Mouse (Mus musculus): ENCODE measurements around the gene Ccni.

Ccni gene

GRCm38 (mm10) chr5:93206109-93207005, at the start of gene Ccni, which contains the start of gene 2010109A12Rik:
Gene Ccni, minus strand, starts transcription at chr5:93206495.
Gene 2010109A12Rik, plus strand, starts transcription at chr5:93206518.
- DNase-seq: peak; percentile 96

DNA sequence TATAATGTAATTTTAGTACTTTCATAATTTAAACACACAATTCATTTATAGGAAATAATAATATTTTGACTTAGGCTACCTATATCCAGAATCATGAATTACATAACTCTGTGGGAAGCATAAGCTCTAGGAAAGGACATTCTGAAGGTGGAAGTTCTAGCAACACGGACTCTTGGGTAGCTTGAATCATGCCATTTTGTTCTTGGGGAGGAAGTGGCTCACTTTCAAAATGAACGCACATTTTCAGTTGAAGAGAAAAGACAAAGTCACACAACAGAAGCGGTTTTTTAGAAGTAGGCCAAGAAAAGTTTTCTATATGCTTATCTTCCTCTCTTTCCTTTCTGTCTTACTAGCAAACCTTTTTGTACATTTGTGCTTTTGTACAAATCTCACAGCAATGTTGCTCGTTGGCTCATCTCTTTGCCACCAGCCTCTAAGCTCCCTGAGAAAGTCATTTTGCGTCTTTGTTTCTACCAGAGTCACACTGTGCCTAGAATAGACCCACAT, 49.5 kb upstream of the Ccni start:
- no peak for DNase-seq

GRCm38 (mm10) chr5:93251001-93251760, 44.9 kb upstream of the Ccni start:
- peak; percentile 83 for DNase-seq

- DNase-seq: peak; percentile 24
Measured at GRCm38 (mm10) chr5:93249940-93250578, 43.8 kb upstream of the Ccni start.

- DNase-seq: no peak
Measured at GRCm38 (mm10) chr5:93245280-93245679, 39.0 kb upstream of the Ccni start.

DNA sequence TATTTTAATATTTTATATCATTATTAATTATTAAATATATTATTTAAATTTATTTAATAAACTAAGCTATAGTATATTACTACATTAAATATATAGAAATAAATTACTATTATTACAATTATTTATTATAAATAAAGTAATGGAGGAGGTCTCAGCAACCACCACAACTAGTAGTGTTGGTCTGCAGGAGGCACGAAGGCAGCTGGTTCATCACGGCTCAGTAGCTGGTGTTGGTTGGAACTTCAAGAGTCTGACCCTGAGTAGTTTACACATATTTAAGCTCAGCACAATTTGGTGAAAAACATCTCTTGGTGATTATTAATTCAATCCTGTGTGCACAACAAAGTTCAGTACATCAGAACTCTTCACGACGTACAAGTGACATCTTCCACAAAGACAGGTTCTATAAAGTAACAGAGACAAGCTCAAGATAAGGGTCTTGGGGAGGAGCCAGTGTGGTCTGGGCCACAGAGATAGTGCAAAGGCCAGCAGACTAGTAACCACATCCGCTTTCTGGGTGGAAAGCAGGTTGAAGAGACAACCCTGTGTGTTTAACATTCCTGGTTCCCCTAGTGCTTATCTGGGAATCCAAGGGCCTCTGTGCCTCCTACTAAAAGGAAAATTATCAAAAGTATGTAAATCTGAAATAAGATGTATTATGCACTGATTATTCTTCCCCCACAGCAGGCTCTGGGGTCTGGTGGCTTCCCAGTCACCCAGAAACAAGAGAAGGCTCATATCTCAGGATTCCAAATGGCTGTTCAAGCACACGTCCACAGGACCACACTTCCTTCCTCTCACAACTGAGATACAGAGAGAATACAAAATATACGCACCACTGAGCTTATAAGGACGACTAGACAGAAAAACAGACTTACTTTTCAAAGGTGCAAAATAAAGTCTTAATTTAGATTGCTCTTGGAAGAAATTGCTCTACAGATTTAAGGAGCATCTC, 33.6 kb upstream of the Ccni start:
- no peak for DNase-seq

GRCm38 (mm10) chr5:93236541-93236940, 30.2 kb upstream of the Ccni start:
- DNase-seq: no peak

- DNase-seq: no peak
Measured at GRCm38 (mm10) chr5:93235888-93236287, 29.6 kb upstream of the Ccni start.

- no peak for DNase-seq
Measured at GRCm38 (mm10) chr5:93234605-93235004, 28.3 kb upstream of the Ccni start.

GRCm38 (mm10) chr5:93234130-93234529, 27.8 kb upstream of the Ccni start:
- no peak for DNase-seq

GRCm38 (mm10) chr5:93232838-93233237, 26.5 kb upstream of the Ccni start:
- DNase-seq: no peak

DNA sequence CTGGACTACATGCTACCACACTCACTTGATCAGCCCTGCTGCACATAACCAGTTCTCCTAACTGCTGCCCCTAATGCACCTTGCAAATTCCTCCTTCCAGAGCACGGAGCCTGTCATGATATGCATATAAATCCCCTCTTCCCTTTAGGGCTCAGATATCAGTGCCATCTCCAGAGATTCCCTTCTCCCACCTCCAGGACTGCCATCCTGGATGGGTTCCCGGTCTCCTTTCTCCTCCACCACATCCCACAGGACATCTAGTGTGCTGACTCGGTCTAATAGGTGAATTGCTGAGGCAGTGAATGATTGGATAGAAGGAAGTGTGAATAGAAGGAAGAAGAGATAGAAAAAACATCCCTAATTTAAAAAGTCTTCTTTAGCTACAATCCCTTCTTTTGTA, 25.4 kb upstream of the Ccni start:
- no peak for DNase-seq

GRCm38 (mm10) chr5:93229527-93229926, 23.2 kb upstream of the Ccni start:
- no peak for DNase-seq

DNA sequence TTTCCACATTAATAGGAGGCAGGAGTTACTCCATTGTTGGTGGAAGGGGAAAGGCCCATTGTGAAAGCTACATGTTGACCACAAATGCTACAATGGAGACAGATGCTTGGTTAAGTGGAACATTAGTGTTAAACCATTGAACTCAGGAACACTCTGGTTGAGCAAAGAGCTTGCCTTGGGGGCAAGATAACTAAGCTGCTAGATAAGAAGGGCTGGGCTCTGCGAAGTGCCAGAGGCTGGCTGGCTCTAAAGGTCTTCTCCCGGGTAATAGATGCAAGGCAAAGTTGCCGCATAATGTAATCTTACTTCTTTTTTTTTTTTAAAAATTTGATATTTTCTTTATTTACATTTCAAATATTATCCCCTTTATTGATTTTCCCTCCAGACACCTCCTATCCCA, 20.9 kb upstream of the Ccni start:
- DNase-seq: no peak

GRCm38 (mm10) chr5:93224549-93224948, 18.3 kb upstream of the Ccni start:
- no peak for DNase-seq

DNA sequence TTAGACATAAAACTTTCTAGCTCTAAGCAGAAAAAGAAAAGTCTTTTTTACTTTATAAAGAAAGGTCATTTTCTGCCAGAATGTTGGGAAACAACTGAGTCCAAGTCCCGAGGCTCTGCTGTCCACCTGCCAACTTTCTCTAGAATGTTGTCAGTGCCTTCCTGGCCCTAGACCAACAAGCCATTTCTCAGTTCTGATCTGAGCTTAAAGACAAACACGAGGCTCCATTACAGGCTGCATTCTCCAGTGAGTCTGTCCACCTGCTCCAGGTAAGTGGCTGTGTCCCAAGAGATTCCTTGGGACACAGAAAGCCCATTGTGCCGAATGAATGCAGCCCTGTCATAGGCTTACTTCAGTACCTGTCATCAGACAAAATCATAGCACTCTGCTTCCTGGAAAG, 15.4 kb upstream of the Ccni start:
- peak; percentile 68 for DNase-seq

DNA sequence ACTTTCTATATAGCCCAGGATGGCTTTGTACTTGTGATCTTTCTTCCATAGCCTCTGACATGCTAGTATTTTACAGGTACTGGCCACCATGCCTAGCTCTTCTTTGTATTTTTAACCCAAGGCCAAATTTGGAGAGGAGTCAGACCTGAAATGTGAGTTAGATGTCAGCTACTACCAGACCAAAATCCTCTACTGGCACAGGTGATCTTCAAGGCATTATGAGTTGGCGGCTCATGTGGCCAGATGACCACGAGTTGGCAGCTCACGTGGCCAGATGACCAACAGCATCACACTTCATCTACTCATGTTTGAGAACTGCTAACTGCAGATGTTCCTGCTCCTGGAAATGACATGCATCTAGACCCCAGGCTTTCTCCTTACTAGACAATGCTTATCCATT, 12.1 kb upstream of the Ccni start:
- no peak for DNase-seq

GRCm38 (mm10) chr5:93207555-93207954, 1.3 kb upstream of the Ccni start:
- no peak for DNase-seq

- DNase-seq: peak; percentile 60
Measured at GRCm38 (mm10) chr5:93207006-93207348, 682 bp upstream of the Ccni start.

DNA sequence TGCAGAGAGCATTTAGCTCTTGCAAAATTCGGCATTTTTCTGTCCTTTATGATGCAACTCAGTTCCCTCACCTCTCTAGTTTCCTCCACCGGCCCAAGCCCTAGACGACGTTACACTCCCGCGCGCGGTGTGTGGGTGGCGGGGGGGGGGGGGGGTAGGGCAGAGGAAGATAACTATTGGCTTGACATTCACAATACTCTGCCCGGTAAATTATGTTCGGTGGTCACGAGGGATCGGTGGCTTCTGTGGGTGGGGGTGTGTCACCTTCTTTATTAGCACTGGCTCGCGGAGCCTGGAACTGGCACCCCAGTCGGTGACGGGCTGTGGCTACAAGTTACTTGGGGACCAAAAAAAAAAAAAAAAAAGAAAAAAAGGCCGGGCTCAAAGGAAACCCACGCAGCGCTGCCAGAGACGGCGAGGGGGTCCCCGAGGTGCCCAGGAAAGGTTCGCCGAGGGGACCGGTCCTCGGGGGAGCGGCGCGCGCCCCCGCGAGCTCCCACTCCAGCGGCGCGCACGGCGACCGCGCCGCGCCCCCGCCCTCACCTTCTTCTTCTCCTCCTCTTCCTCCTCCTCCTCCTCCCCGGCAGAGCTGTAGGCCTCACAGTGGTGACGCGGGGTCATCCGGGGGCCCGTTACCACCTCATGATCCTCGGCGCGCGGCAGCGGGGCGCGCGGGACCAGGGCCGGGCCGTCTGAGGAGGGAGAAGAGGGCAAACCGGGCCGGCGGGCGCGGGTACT, 755 bp downstream of the Ccni start:
- peak; percentile 78 for DNase-seq

- DNase-seq: no peak
Measured at GRCm38 (mm10) chr5:93201181-93201580, 5.1 kb downstream of the Ccni start.

Measured in lung, postnatal 36 days (tissue).